Mouse (Mus musculus): Measurements from ENCODE around the gene Tcaf1. TPM values are rescaled to one million over a fixed set of nuclear protein-coding genes. Genes with fewer than 3 reads are reported as not detected.

Tcaf1 gene
- polyA plus RNA-seq (2017; shearing (Covaris generic)): not detected

GRCm38 (mm10) chr6:42709291-42710211, at the start of gene Tcaf1:
Tcaf1 (minus strand) TSS chr6:42710088.

GRCm38 (mm10) chr6:42756104-42756503, 46.2 kb upstream of the Tcaf1 start, which contains the start of gene Olfr38:
Olfr38 (plus strand) TSS chr6:42756404.

DNA sequence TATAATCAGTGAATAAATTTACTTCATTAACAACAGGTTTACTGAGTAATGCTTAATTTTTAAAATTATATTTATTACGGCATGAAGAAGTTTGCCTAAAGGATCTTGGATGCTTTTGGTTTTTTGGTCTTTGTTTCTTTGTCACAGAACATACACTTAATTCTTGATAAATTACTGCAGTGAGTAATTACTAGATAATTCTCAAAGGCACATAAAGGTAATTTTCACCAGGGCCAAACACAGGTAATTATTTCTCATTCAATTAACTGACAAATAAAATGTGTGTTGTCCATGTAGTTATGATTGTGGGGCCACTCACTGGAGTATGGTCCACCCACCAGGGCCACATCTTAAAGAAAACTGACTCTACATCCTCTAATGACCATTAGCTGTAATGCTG, 29.2 kb upstream of the Tcaf1 start, which contains the start of gene Olfr453:
TSS of gene Olfr453 (plus strand) at position 301 of the 400 bp plus-strand sequence.

DNA sequence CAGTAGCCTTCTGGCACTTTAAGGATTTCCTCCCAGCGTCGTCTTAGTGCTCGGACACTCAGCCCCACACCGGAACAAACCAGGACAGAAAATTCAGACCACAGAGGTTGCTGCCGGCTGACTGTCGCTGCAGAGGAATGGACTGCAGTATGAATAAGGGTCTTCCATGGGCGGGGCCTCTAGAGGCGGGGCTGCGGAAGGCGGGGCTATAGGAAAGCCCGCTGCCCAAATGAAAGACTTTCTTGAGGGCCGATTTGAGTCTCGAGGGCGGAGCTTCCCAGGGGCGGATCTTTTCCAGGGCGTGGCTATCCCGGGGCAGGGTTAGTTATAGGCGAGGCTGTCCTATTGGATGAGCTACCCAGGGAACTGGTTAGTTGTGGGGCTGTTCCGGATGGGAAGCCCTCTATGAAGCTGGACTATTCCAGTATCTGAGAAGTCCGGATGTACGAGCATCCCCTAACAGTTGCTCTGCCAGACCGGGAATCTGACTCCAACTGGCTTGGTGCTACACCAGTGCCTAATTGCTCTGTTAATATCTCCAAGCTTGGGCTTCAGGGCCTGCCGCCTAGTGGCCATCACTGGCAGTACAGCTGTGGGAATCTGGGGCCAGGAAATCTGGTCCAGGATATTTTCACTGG, 64.9 kb downstream of the Tcaf1 start, which contains the start of gene Tcaf2:
TSS of gene Tcaf2 (minus strand) at position 343 of the 638 bp plus-strand sequence.

Other genes starting within 250 kb of the Tcaf1 start
- not detected for gene Olfr458, start 244.9 kb downstream of the Tcaf1 start, polyA plus RNA-seq (2017; shearing (Covaris generic))
- gene Olfr457, start 233.8 kb downstream of the Tcaf1 start, polyA plus RNA-seq (2017; shearing (Covaris generic)): 0.55 TPM
- not detected for gene Olfr456, start 222.9 kb downstream of the Tcaf1 start, polyA plus RNA-seq (2017; shearing (Covaris generic))
- gene Olfr455, start 162.5 kb downstream of the Tcaf1 start, polyA plus RNA-seq (2017; shearing (Covaris generic)): not detected
- not detected for gene Tcaf3, start 112.4 kb downstream of the Tcaf1 start, polyA plus RNA-seq (2017; shearing (Covaris generic))
- not detected for gene Tcaf2, start 64.8 kb downstream of the Tcaf1 start, polyA plus RNA-seq (2017; shearing (Covaris generic))
- not detected for gene Olfr453, start 29.3 kb upstream of the Tcaf1 start, polyA plus RNA-seq (2017; shearing (Covaris generic))
- not detected for gene Olfr38, start 46.3 kb upstream of the Tcaf1 start, polyA plus RNA-seq (2017; shearing (Covaris generic))
- gene Olfr452, start 75.0 kb upstream of the Tcaf1 start, polyA plus RNA-seq (2017; shearing (Covaris generic)): not detected
- not detected for gene Olfr450, start 101.9 kb upstream of the Tcaf1 start, polyA plus RNA-seq (2017; shearing (Covaris generic))
- not detected for gene Olfr449, start 124.3 kb upstream of the Tcaf1 start, polyA plus RNA-seq (2017; shearing (Covaris generic))
- not detected for gene Olfr448, start 180.4 kb upstream of the Tcaf1 start, polyA plus RNA-seq (2017; shearing (Covaris generic))
- not detected for gene Olfr447, start 198.8 kb upstream of the Tcaf1 start, polyA plus RNA-seq (2017; shearing (Covaris generic))
- 0.17 TPM for gene Olfr446, start 211.3 kb upstream of the Tcaf1 start, polyA plus RNA-seq (2017; shearing (Covaris generic))
- not detected for gene Olfr444, start 239.0 kb upstream of the Tcaf1 start, polyA plus RNA-seq (2017; shearing (Covaris generic))

All from effector memory CD4-positive, alpha-beta T cell, adult 7 months (primary cell).